Mouse (Mus musculus) brown adipose tissue, adult 24 weeks (tissue): Measurements from ENCODE around the gene Ppp2r5a. TPM values are rescaled to one million over a fixed set of nuclear protein-coding genes. Genes with fewer than 3 reads are reported as not detected.
"Not testable (repeated sequence)": the region's sequence is repeated elsewhere in the genome, so short reads cannot be mapped to it uniquely, and the experiment has no call there.

Experiments used
- H3K27ac ChIP-seq: fragments of 200-500 bp; replicated peaks from 2 replicates; pipeline ENCODE4 v1.5.1; 2012; ENCODE audit warnings: low read depth, mild to moderate bottlenecking, low read length
- H3K4me1 ChIP-seq: fragments of 200-500 bp; 2 replicates; pipeline ENCODE4 v1.6.1; 2012; ENCODE audit warnings: low read length, mixed read lengths; ENCODE audit not compliant: control insufficient read depth, insufficient read depth, insufficient read length
- H3K4me3 ChIP-seq: fragments of 200-500 bp; 2 replicates; pipeline ENCODE4 v1.5.1; 2012; ENCODE audit warnings: low read depth, mild to moderate bottlenecking, low read length, moderate library complexity; ENCODE audit not compliant: insufficient read depth
- polyA plus RNA-seq: library from polyadenylated mRNA; stranded (reverse); fragments of >200 nt; gene quantifications from 2 replicates; pipeline ENCODE4 v1.2.4, GENCODE M21; 2012; ENCODE audit not compliant: missing spikeins, insufficient read depth, insufficient read length

Ppp2r5a gene
- polyA plus RNA-seq, 1 experiment, result 923 TPM

DNA sequence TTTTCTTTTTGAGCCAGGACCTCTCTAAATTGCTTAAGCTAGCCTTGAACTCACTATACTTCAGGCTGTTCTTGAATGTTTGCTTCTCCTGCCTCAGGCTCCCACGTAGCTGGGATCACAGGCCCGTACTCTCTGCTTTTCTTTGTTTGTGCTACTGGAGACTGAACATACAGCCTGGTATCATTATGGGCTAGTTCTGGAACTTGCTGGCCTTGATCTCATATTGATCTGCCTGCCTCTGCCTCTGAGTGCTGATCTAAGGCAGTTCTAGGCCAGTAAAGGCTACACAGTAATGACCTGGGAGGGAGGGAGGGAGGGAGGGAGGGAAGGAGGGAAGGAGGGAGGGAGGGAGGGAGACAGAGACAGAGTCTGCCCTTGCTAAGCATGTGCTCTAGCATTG, 20.1 kb upstream of the Ppp2r5a start:
- Histone ChIP-seq H3K4me3 (no peak overlapping the region), H3K4me1 (peaks cover 22% of the 10 kb centered on the region), H3K27ac (peak overlapping the region; percentile 99)

DNA sequence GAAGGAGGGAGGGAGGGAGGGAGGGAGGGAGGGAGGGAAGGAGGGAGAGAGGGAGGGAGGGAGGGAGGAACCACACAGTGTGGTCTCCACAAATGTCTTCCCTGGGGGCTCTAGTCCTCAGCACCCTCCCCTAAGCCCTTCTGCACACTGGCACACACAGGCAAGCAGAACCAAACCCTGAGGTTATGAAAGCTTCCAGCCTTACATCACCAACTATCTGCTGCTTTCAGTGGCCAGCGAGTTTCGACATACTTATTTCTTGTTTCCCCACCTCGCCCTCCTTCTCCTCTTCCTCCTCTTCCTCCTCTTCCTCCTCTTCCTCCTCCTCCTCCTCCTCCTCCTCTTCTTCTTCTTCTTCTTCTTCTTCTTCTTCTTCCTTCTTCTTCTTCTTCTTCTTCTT, 19.6 kb upstream of the Ppp2r5a start:
- H3K4me3 ChIP-seq, result not testable (repeated sequence)
- Histone ChIP-seq H3K27ac (peak overlapping the region; percentile 99), H3K4me1 (peaks cover 22% of the 10 kb centered on the region)

DNA sequence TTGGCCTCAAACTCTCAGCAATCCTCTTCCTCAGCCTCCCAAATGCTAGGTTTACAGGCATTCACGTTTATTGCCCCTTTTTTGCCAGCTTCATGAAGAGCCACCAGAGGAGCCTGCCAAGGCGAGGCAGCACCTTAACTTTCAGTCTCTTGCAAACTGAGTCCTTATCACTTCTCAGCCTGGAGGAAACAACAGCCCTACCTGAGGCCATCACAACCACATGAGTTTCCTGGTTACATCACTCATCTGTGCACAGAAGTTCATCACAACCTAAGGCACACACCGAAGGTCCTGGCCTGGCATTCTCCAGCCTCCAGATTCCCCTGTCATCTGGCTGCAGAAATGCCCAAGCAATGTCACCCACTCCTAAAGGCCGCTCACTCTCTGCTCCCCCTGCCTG, 19.1 kb upstream of the Ppp2r5a start:
- peaks cover 22% of the 10 kb centered on the region for H3K4me1 ChIP-seq
- H3K4me3 ChIP-seq, result no peak overlapping the region
- H3K27ac ChIP-seq, result peak overlapping the region; percentile 95

- Histone ChIP-seq H3K27ac (peak overlapping the region; percentile 95), H3K4me3 (no peak overlapping the region), H3K4me1 (peaks cover 19% of the 10 kb centered on the region)
These were observed 18.4 kb upstream of the Ppp2r5a start for GRCm38 (mm10) chr1:191421426-191421999.

- Histone ChIP-seq H3K27ac (peak overlapping the region; percentile 99), H3K4me1 (peaks cover 19% of the 10 kb centered on the region), H3K4me3 (peak overlapping the region; percentile 9; the same call in 1 of the 2 replicates)
These were observed 17.9 kb upstream of the Ppp2r5a start for GRCm38 (mm10) chr1:191420930-191421404.

DNA sequence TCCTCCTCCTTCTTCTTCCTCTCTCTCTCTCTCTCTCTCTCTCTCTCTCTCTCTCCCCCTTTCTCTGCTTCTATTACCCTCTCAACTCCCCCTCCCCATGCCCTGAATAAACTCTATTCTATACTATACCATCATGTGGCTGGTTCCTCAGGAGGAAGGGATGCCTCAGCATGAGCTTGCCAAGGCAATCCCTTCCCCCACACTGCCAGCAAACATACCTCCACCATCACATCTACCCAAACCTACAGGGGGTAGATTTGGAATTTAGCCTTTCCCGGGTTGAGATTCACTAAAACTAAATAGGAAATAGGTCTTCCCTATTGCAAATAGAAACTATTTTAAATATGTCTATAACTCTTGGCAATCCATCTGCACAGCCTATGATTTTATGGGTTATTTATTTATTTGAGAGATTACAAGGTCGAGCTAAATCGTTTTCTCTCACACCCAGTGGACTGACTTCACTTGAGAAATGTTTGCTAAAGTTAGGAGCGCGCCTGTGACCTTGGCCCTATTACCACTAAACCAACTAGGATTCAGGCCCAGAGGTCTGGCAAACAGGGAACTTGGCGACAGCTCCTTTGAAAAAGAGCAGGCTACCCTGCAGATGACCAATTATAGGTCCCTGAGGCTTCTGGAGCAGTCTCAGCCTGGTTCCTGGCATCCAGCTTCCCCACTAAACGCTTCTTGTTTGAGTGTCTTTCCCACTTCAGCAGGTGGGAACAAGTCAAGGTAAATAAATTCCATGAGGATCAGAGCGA, 17.1 kb upstream of the Ppp2r5a start:
- Histone ChIP-seq H3K4me1 (peaks cover 19% of the 10 kb centered on the region), H3K27ac (peak overlapping the region; percentile 99), H3K4me3 (peak overlapping the region; percentile 9; the same call in 1 of the 2 replicates)

DNA sequence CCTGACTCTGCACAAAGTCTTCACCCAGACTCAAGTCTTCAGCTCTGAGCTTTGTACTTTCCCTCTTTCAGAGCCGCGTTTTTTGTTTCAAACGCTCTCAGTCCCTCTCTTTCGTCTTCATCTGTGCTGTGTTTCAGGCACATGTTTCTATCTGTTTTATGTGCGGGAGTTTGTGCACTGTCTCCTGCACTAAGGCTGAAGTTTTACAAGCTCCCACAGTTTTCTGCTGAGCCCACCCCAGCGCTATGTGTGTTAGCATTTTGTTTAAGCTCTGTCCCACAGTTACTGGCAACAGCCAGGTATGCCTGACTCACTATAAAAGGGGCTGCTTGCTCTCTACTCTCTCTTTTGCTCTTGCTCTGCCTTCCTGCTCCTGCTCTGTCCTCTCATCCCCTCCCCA, 16.3 kb upstream of the Ppp2r5a start:
- peak overlapping the region; percentile 89 for H3K27ac ChIP-seq
- H3K4me3 ChIP-seq, result no peak overlapping the region
- peaks cover 19% of the 10 kb centered on the region for H3K4me1 ChIP-seq

DNA sequence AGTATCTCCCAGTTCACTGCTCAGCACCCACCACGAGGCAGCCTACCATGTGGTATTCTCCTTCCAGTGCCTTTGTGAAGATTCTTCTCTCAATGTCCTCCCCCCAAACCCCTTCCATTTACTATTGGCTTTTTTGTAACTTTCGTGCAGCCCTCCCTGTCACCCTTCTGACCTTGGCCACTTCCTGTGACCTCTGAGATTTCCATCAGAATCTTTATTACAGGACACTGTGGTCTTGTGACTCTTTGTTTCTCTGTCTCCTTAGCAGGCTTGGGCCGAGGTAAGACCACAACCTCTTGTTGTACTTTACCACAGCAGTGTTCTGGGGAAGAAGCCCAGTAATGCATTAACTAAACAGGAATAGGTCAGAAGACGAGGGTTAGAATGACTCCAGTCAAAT, 15.9 kb upstream of the Ppp2r5a start:
- H3K27ac ChIP-seq, result peak overlapping the region; percentile 89
- no peak overlapping the region for H3K4me3 ChIP-seq
- peaks cover 19% of the 10 kb centered on the region for H3K4me1 ChIP-seq

- H3K4me3 ChIP-seq, result no peak overlapping the region
- H3K4me1 ChIP-seq, result peaks cover 16% of the 10 kb centered on the region
- H3K27ac ChIP-seq, result peak overlapping the region; percentile 53
These were observed 14.0 kb upstream of the Ppp2r5a start for GRCm38 (mm10) chr1:191417111-191417510.

- Histone ChIP-seq H3K4me3 (no peak overlapping the region), H3K4me1 (peaks cover 11% of the 10 kb centered on the region), H3K27ac (peak overlapping the region; percentile 23)
These were observed 13.5 kb upstream of the Ppp2r5a start for GRCm38 (mm10) chr1:191416611-191417010.

DNA sequence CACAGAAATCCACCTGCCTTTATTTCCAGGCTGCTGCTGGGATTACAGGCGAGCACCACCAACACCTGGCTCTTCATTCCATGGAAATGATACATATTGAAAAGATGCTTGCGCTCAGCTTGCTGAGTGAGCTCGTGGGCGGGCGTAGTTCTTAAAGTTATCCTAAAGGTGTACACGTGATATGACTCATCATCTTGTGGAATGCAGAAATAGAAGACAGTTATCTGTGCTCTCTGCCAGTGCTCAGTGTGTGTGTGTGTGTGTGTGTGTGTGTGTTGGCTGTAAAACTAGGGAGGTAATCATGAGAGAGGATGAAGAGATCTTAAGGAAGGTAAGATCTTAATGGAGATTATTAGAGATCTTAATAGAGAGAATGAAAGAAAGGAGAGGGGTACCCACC, 11.4 kb upstream of the Ppp2r5a start:
- Histone ChIP-seq H3K4me3 (no peak overlapping the region), H3K27ac (peak overlapping the region; percentile 71), H3K4me1 (peaks cover 7% of the 10 kb centered on the region; the same call in 1 of the 2 replicates)

DNA sequence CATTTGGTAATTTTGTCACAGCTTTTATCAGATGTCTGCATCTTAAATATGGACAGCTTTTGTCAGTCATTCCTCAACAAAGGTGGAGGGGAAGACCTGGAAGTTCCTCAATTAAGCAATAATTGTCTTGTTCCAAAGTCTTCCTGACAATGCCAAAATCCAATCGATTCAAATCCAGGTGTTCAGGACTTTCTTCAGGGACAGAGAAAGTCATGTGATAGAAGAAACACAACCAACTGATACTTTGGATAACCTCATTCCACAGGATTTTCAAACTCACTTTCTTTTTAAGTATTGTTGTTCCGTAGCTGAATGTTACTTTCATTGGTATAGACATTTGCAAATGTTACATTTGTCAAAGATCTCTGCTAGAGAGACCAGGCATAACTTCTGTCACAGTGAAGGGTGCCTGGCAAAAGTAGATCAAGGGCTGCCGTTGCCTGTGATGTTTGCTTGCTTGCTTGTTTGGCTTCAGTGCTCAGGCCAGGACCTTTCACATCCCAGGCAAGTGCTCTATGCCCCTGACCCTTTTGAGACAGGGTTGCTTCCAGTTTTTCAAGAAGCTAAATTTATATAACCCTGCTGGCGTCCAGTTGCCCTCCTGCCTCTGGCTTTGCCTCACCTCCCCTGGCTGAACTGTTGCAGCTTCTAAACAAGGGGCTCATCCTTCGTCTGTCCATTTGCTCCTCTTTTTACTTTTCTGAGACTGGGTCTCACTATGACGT, 10.8 kb upstream of the Ppp2r5a start:
- Histone ChIP-seq H3K27ac (peak overlapping the region; percentile 71), H3K4me3 (no peak overlapping the region), H3K4me1 (peaks cover 1% of the 10 kb centered on the region; the same call in 1 of the 2 replicates)

DNA sequence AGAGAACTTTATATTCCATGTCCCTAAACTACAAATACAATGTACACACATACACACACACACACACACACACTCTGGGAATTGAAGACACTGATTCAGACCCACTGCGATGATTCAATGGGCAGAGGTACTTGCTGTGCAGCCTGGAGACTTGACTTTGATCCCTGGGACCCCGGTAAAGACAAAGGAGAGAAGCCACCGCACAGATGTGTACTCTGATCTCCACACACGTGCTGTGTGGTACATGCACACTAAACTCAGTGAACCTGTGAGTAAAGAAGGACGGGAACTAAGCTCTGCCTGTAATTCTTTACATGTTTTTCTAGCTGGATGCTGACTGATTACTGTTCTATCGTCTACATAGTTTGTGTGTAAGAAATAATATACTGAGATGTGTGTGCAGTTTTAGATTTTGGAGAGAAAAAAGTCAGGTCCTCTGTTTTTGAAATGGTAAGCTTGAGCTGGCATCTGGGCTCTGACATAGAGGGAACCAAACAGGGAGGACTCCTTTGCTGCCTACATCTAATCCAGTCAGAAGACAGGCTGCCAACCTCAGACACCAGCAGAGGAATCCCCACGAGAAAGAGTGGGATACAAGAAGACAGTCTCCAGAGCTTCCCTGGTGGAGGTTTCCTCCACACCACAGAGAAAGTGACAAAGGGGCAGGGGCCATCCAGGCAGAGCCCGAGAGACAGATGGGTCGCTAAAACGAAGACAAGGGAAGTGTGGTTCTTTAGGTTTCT, 7.4 kb upstream of the Ppp2r5a start:
- Histone ChIP-seq H3K27ac (no peak overlapping the region), H3K4me3 (peak overlapping the region; percentile 13), H3K4me1 (no peaks in the 10 kb centered on the region; the same call in 1 of the 2 replicates)

DNA sequence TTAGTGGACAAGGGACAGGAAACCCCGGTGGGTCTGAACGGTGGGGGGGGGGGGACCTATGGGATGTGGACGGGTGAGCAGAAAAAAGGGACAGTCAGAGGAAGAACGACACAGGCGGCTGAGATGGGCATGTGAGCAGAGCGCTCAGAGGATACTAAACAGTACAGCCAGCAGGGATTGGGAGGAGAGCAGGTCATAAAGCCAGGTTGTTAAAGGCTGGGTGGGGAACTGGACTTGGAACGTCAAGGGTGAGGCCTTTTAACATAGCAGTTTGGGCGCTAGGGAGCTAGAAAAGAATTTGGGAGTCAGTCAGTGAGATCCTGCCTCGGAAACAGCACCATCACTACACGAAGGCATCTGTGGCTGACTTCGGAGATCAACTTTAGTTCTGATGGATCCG, 4.2 kb upstream of the Ppp2r5a start:
- Histone ChIP-seq H3K4me3 (no peak overlapping the region), H3K4me1 (peaks cover 3% of the 10 kb centered on the region; the same call in 1 of the 2 replicates), H3K27ac (no peak overlapping the region)

DNA sequence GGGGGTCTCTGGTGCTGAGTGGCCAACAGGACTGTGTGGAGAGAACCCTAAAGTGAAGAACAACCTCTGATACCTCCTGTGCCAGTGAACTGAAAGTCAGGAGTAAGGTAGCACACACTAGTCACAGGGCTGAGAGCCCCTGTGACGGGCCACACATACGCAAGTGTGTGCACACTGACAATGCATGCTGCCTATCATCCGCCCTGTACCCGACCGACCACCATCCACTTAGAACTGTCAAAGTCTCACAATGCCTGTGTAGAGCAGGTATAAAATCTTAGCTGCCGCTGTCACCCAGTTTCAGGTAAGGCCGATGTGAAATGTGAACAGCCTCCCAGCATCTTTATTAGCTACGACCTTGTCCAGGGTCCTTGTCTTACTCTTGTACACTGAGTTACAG, 3.4 kb upstream of the Ppp2r5a start:
- no peak overlapping the region for H3K27ac ChIP-seq
- peaks cover 3% of the 10 kb centered on the region; the same call in 1 of the 2 replicates for H3K4me1 ChIP-seq
- no peak overlapping the region for H3K4me3 ChIP-seq
